Mouse (Mus musculus) forebrain, embryonic 14.5 days (tissue): Measurements from ENCODE around the gene Trim9. TPM values are rescaled to one million over a fixed set of nuclear protein-coding genes. Genes with fewer than 3 reads are reported as not detected.

Source experiments
- ATAC-seq: fragments of 200-750 bp; cut with Nextera tagmentation; 2 replicates; pipeline ENCODE4 v1.8.0; 2017; ENCODE audit warnings: mild to moderate bottlenecking, moderate library complexity
- DNase-seq: peaks from one replicate; pipeline ENCODE4 v3.0.0-alpha.2; 2015; ENCODE audit warnings: low spot score
- H3K27ac ChIP-seq: fragments of 300-500 bp; sonication (generic); 2 replicates; pipeline ENCODE4 v1.5.1; 2014; ENCODE audit warnings: low read depth, mild to moderate bottlenecking, control low read depth, low read length, moderate library complexity
- H3K27me3 ChIP-seq: fragments of 300-500 bp; sonication (generic); replicated peaks from 2 replicates; pipeline ENCODE4 v1.6.1; 2014; ENCODE audit warnings: low read length, control low read depth, mixed read lengths; ENCODE audit not compliant: control insufficient read depth, insufficient read depth
- H3K36me3 ChIP-seq: fragments of 300-500 bp; sonication (generic); 2 replicates; pipeline ENCODE4 v1.6.1; 2014; ENCODE audit warnings: low read length, control low read depth; ENCODE audit not compliant: control insufficient read depth, insufficient read depth
- H3K4me1 ChIP-seq: fragments of 300-500 bp; sonication (generic); 2 replicates; pipeline ENCODE4 v1.6.1; 2014; ENCODE audit warnings: antibody characterized with exemption, low read length, control low read depth; ENCODE audit not compliant: control insufficient read depth, insufficient read depth
- H3K4me2 ChIP-seq: fragments of 300-500 bp; sonication (generic); 2 replicates; pipeline ENCODE4 v1.6.1; 2014; ENCODE audit warnings: mild to moderate bottlenecking, control low read depth, low read length
- H3K4me3 ChIP-seq: fragments of 300-500 bp; sonication (generic); 2 replicates; pipeline ENCODE4 v1.5.1; 2014; ENCODE audit warnings: low read depth, low read length, control low read depth
- H3K9ac ChIP-seq: fragments of 300-500 bp; sonication (generic); 2 replicates; pipeline ENCODE4 v1.6.1; 2014; ENCODE audit warnings: mild to moderate bottlenecking, low read length, control low read depth, moderate library complexity
- H3K9me3 ChIP-seq: fragments of 300-500 bp; sonication (generic); replicated peaks from 2 replicates; pipeline ENCODE4 v1.6.1; 2016; ENCODE audit warnings: low read length, control low read depth, mixed read lengths; ENCODE audit not compliant: control insufficient read depth
- WGBS: fragments of 180-500 bp; shearing (Covaris S2); extraction: QIAGEN DNeasy Blood & Tissue Kit; methylation state at CpG from one replicate; pipeline ENCODE4 v1.1.7; 2014; 5-methylcytosine and 5-hydroxymethylcytosine counted together
- polyA plus RNA-seq: library from polyadenylated mRNA; unstranded; fragments of >200 nt; fragmentation: Nextera tagmentation; extraction: Ambion mirVana; gene quantifications from 2 replicates; pipeline ENCODE4 v1.2.1, GENCODE M21; 2014

Gene Trim9
- polyA plus RNA-seq, 1 experiment from 2014 or later, result 30.8 TPM

DNA sequence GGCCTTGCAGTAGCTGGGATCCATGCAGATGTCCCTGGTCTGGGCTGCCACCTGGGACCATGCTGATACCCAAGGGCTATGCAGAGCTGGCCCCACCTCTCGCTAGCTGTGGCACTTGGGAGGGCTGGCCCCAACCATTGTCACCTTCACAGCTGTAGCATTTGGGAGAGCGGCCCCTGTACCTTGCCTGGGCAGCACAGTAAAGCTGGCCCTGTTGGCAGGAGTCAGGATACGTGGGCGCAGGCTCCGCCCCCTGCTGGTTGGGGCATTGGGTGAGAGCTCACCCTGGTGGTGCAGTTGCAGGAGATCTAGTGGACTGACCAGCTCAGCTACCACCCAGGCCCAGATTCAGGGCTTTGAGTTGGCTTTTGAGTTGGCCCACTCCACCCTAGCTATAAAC lies 12.9 kb upstream of the Trim9 start:
- no peak for ATAC-seq
- Histone ChIP-seq H3K27ac (no peak overlapping the region), H3K4me1 (no peaks in the 10 kb centered on the region), H3K4me3 (no peak overlapping the region), H3K9ac (no peak overlapping the region), H3K27me3 (no peaks in the 10 kb centered on the region), H3K9me3 (no peaks in the 10 kb centered on the region), H3K36me3 (no peaks in the 10 kb centered on the region), H3K4me2 (no peak overlapping the region)
- 91% methylated on average over 5 of the region's 5 CpGs for WGBS
- no peak for DNase-seq

DNA sequence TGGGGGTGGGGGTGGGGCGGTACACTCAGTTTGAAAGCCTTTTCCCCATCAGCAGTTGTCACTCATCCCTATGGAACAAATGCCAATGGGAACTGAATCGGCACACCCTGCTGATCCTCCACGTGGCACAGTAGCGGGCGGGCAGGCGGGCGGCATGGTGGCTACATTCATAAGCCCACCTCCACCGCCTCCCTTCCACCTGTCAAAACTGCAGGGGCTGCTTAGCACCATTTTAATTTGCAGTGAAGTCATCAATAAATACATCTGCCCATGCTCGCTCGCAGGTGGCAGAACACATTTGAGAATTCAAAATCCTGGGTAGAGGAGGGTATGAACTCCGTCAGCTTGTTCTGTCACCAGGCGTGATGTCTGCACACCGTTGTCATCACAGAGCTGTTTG lies 12.0 kb upstream of the Trim9 start:
- H3K36me3 ChIP-seq, result no peaks in the 10 kb centered on the region
- no peak overlapping the region for H3K9ac ChIP-seq
- ATAC-seq (peak; percentile 46; the same call in 1 of the 2 replicates), DNase-seq (no peak)
- H3K27me3 ChIP-seq, result no peaks in the 10 kb centered on the region
- H3K27ac ChIP-seq, result no peak overlapping the region
- H3K4me1 ChIP-seq, result no peaks in the 10 kb centered on the region
- H3K4me2 ChIP-seq, result peak overlapping the region; percentile 9; the same call in 1 of the 2 replicates
- WGBS, result 55% methylated on average over 13 of the region's 13 CpGs
- no peaks in the 10 kb centered on the region for H3K9me3 ChIP-seq
- H3K4me3 ChIP-seq, result no peak overlapping the region

- DNase-seq (no peak), ATAC-seq (no peak)
- no peaks in the 10 kb centered on the region for H3K4me1 ChIP-seq
- no peak overlapping the region for H3K9ac ChIP-seq
- 12% methylated on average over 8 of the region's 8 CpGs for WGBS
- H3K4me3 ChIP-seq, result no peak overlapping the region
- H3K9me3 ChIP-seq, result no peaks in the 10 kb centered on the region
- H3K36me3 ChIP-seq, result no peaks in the 10 kb centered on the region
- no peak overlapping the region for H3K4me2 ChIP-seq
- H3K27ac ChIP-seq, result no peak overlapping the region
- no peaks in the 10 kb centered on the region for H3K27me3 ChIP-seq
These were observed 7.5 kb upstream of the Trim9 start for GRCm38 (mm10) chr12:70354926-70355325.

GRCm38 (mm10) chr12:70350490-70350889 lies 3.1 kb upstream of the Trim9 start:
- H3K36me3 ChIP-seq, result no peaks in the 10 kb centered on the region
- H3K27ac ChIP-seq, result no peak overlapping the region
- DNase-seq (peak; percentile 42), ATAC-seq (no peak)
- no peak overlapping the region for H3K4me3 ChIP-seq
- H3K9me3 ChIP-seq, result no peaks in the 10 kb centered on the region
- H3K4me2 ChIP-seq, result no peak overlapping the region
- no peaks in the 10 kb centered on the region for H3K27me3 ChIP-seq
- no peak overlapping the region for H3K9ac ChIP-seq
- WGBS, result 54% methylated on average over 4 of the region's 4 CpGs
- peaks cover 3% of the 10 kb centered on the region for H3K4me1 ChIP-seq

GRCm38 (mm10) chr12:70349788-70350187 lies 2.4 kb upstream of the Trim9 start:
- peaks cover 8% of the 10 kb centered on the region for H3K4me1 ChIP-seq
- H3K27ac ChIP-seq, result no peak overlapping the region
- ATAC-seq (no peak), DNase-seq (no peak)
- no peak overlapping the region for H3K4me3 ChIP-seq
- H3K36me3 ChIP-seq, result no peaks in the 10 kb centered on the region
- H3K27me3 ChIP-seq, result no peaks in the 10 kb centered on the region
- WGBS, result 83% methylated on average over 6 of the region's 6 CpGs
- H3K9ac ChIP-seq, result no peak overlapping the region
- no peaks in the 10 kb centered on the region for H3K9me3 ChIP-seq
- H3K4me2 ChIP-seq, result no peak overlapping the region

GRCm38 (mm10) chr12:70348026-70348425 lies 612 bp upstream of the Trim9 start:
- H3K27me3 ChIP-seq, result no peaks in the 10 kb centered on the region
- peak overlapping the region; percentile 95 for H3K27ac ChIP-seq
- ATAC-seq (no peak), DNase-seq (peak; percentile 60)
- H3K4me2 ChIP-seq, result peak overlapping the region; percentile 98
- no peaks in the 10 kb centered on the region for H3K9me3 ChIP-seq
- H3K36me3 ChIP-seq, result no peaks in the 10 kb centered on the region
- WGBS, result 13% methylated on average over 8 of the region's 8 CpGs
- peak overlapping the region; percentile 84 for H3K9ac ChIP-seq
- peak overlapping the region; percentile 65 for H3K4me3 ChIP-seq
- H3K4me1 ChIP-seq, result peaks cover 13% of the 10 kb centered on the region

- peak; percentile 85 for DNase-seq
- Histone ChIP-seq H3K4me2 (peak overlapping the region; percentile 98), H3K9me3 (no peaks in the 10 kb centered on the region), H3K27ac (peak overlapping the region; percentile 95), H3K9ac (peak overlapping the region; percentile 84), H3K36me3 (no peaks in the 10 kb centered on the region), H3K4me3 (peak overlapping the region; percentile 65), H3K27me3 (no peaks in the 10 kb centered on the region), H3K4me1 (peaks cover 13% of the 10 kb centered on the region)
- WGBS, result under 1% methylated on average over 60 of the region's 60 CpGs
- ATAC-seq, result peak; percentile 42
These were observed 1.0 kb downstream of the Trim9 start for GRCm38 (mm10) chr12:70346139-70347026.

- Histone ChIP-seq H3K4me3 (peak overlapping the region; percentile 65), H3K27me3 (no peaks in the 10 kb centered on the region), H3K27ac (peak overlapping the region; percentile 95; the same call in 1 of the 2 replicates), H3K9me3 (no peaks in the 10 kb centered on the region), H3K4me2 (peak overlapping the region; percentile 98), H3K9ac (peak overlapping the region; percentile 84), H3K36me3 (no peaks in the 10 kb centered on the region), H3K4me1 (peaks cover 13% of the 10 kb centered on the region)
- DNase-seq (no peak), ATAC-seq (no peak)
- WGBS, result 30% methylated on average over 16 of the region's 16 CpGs
These were observed 1.8 kb downstream of the Trim9 start for GRCm38 (mm10) chr12:70345531-70346138.

GRCm38 (mm10) chr12:70335176-70335575 lies 12.2 kb downstream of the Trim9 start:
- H3K9me3 ChIP-seq, result no peaks in the 10 kb centered on the region
- no peak overlapping the region for H3K4me3 ChIP-seq
- H3K9ac ChIP-seq, result no peak overlapping the region
- H3K36me3 ChIP-seq, result no peaks in the 10 kb centered on the region
- DNase-seq (no peak), ATAC-seq (no peak)
- H3K4me2 ChIP-seq, result no peak overlapping the region
- no peaks in the 10 kb centered on the region for H3K4me1 ChIP-seq
- WGBS, result 63% methylated on average over 5 of the region's 5 CpGs
- H3K27me3 ChIP-seq, result no peaks in the 10 kb centered on the region
- H3K27ac ChIP-seq, result no peak overlapping the region
